Mouse (Mus musculus): ENCODE data around the gene Guca2a. TPM values are rescaled to one million over a fixed set of nuclear protein-coding genes. Genes with fewer than 3 reads are reported as not detected.

The Guca2a gene
- polyA plus RNA-seq, 1 experiment: not detected

DNA sequence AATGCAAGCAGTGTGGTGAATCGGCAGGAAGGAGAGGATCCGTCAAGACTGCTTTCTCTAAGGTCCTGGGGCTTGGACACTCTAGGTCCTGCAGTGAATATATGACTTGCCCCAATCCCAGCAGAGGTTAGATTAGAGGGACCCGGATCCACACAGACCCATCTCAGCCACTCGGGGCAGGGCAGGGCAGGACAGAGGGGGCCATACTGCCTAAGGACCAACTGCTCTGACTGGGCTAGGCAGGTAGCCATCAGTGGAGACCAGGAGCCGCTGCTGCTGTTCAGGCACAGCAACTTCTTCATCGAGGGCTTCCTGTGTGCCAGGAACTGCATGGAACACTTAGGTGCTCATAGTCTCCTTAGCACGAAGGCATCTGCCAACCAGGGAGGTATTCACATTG is 773 bp upstream of the Guca2a start:
- Histone ChIP-seq H3K4me3 (replicated peaks) (no peak overlapping the region), H3K9me3 (peaks cover 2% of the 10 kb centered on the region; the same call in 1 of the 2 replicates), H3K36me3 (replicated peaks; ENCODE audit: low read length) (peaks cover 15% of the 10 kb centered on the region), H3K4me1 (peaks cover 45% of the 10 kb centered on the region), H3K27me3 (replicated peaks) (peaks cover 48% of the 10 kb centered on the region)
- TF ChIP-seq FLI1 (IDR thresholded peaks at IDR 0.05; ENCODE audit: low read length): no peak
- no peak for TF ChIP-seq GATA1 (IDR thresholded peaks at IDR 0.05; ENCODE audit: borderline replicate concordance, low read length)

- no peak for TF ChIP-seq FLI1 (IDR thresholded peaks at IDR 0.05; ENCODE audit: low read length)
- no peak for TF ChIP-seq GATA1 (IDR thresholded peaks at IDR 0.05; ENCODE audit: borderline replicate concordance, low read length)
- peaks cover 48% of the 10 kb centered on the region for H3K27me3 ChIP-seq (replicated peaks)
- H3K36me3 ChIP-seq (replicated peaks; ENCODE audit: low read length): peaks cover 6% of the 10 kb centered on the region
- H3K4me1 ChIP-seq: peaks cover 33% of the 10 kb centered on the region
- peaks cover 8% of the 10 kb centered on the region for H3K9me3 ChIP-seq
- peak overlapping the region; percentile 1 for H3K4me3 ChIP-seq (replicated peaks)
Measured at GRCm38 (mm10) chr4:119637946-119638345, 442 bp downstream of the Guca2a start.

DNA sequence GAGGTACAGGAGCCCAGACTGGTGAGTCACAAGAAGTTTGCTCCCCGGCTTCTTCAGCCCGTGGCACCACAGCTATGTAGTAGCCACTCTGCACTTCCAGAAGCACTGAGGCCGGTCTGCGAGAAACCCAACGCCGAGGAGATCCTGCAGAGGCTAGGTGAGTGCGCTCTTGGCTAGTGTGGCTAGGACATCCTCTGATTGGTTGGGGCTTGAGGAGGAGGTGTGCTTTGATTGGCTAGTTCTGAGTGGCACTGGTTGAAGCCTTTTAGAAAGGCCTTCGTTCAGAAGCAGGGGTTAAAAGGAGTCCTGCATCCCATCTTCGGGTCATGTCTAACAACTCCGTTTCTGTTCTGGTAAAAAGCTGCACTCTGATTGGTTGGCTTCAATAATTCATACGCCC is 1.2 kb downstream of the Guca2a start:
- no peak overlapping the region for H3K4me3 ChIP-seq (replicated peaks)
- peaks cover 15% of the 10 kb centered on the region for H3K9me3 ChIP-seq

DNA sequence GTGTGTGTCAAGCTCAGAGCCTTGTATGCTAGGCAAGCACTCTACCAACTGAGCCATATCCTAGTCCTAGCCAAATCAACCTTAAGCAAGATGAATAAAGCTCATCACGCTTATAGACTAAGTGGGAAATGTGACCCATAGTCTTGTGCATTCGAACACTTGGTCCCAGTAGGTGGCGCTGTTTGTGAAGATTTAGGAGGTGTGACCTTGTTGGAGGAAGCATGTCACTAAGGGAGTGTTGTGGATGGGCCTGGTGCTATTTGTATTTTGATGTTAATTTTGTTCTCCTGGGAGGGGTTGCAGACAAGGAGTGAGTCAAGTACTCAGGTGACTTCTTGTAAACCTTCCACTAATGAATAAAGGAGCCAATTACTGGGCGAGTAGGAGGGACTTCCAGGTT is 5.2 kb downstream of the Guca2a start:
- H3K9me3 ChIP-seq: peaks cover 15% of the 10 kb centered on the region
- H3K4me1 ChIP-seq: peaks cover 8% of the 10 kb centered on the region
- H3K4me3 ChIP-seq (replicated peaks): no peak overlapping the region
- no peaks in the 10 kb centered on the region for H3K36me3 ChIP-seq (replicated peaks; ENCODE audit: low read length)
- no peak for TF ChIP-seq GATA1 (IDR thresholded peaks at IDR 0.05; ENCODE audit: borderline replicate concordance, low read length)
- no peak for TF ChIP-seq FLI1 (IDR thresholded peaks at IDR 0.05; ENCODE audit: low read length)
- H3K27me3 ChIP-seq (replicated peaks): peaks cover 31% of the 10 kb centered on the region

More for the DNA sequence above, 1.2 kb downstream of the Guca2a start:
- H3K4me1 ChIP-seq: peaks cover 26% of the 10 kb centered on the region
- TF ChIP-seq GATA1 (IDR thresholded peaks at IDR 0.05; ENCODE audit: borderline replicate concordance, low read length) (no peak), FLI1 (IDR thresholded peaks at IDR 0.05; ENCODE audit: low read length) (no peak)
- H3K27me3 ChIP-seq (replicated peaks): peaks cover 52% of the 10 kb centered on the region
- no peaks in the 10 kb centered on the region for H3K36me3 ChIP-seq (replicated peaks; ENCODE audit: low read length)

GRCm38 (mm10) chr4:119657011-119657410 is 19.5 kb downstream of the Guca2a start:
- peaks cover 27% of the 10 kb centered on the region for H3K9me3 ChIP-seq
- H3K4me3 ChIP-seq (replicated peaks): no peak overlapping the region
- H3K4me1 ChIP-seq: peaks cover 13% of the 10 kb centered on the region; the same call in 1 of the 2 replicates
- H3K27me3 ChIP-seq (replicated peaks): peaks cover 76% of the 10 kb centered on the region
- H3K36me3 ChIP-seq (replicated peaks; ENCODE audit: low read length): no peaks in the 10 kb centered on the region
- TF ChIP-seq FLI1 (IDR thresholded peaks at IDR 0.05; ENCODE audit: low read length): no peak

DNA sequence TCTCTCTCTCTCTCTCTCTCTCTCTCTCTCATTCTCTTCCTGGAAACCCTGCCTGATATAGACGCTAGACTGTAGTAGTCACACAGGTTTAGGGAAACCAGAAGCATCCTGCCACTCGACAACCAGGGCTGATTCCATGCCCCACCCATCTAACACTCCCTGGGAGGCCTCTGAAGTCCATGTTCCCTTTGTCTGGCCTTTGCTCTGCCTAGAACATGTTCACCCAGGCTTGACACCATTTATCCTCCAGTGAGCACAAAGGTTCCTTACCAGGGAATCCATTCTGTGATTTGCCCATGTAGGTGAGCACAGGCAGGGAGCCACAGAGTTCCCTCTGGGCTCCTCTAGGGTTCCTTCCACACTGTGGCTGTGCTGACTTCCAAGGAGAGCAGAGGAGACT is 20.7 kb downstream of the Guca2a start:
- H3K27me3 ChIP-seq (replicated peaks): peaks cover 77% of the 10 kb centered on the region
- TF ChIP-seq FLI1 (IDR thresholded peaks at IDR 0.05; ENCODE audit: low read length) (no peak), GATA1 (IDR thresholded peaks at IDR 0.05; ENCODE audit: borderline replicate concordance, low read length) (no peak)

DNA sequence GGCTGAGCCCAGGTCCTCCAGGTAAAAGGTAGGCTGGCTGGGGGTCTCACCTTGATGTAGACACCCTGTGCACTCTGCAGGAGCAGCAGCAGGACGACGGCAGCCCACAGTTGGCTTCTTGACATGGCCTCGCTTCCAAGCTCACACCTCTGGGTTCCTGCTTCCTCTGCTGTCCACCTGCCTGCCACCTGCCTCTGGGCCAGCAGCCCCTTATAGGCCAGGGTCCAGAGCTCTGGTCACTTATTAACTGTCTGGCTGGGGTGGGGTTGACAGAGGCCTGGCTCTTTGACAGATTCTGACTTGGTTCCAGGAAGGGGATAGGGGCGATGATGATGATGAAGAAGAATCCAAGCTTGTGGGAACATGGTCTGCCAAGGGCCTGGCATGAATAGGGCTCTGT is 21.2 kb downstream of the Guca2a start, which contains the start of gene Guca2b:
Guca2b (minus strand) TSS at position 224 of the 400 bp plus-strand sequence.
- peaks cover 16% of the 10 kb centered on the region for H3K9me3 ChIP-seq
- TF ChIP-seq FLI1 (IDR thresholded peaks at IDR 0.05; ENCODE audit: low read length) (no peak), GATA1 (IDR thresholded peaks at IDR 0.05; ENCODE audit: borderline replicate concordance, low read length) (no peak)

More for the DNA sequence above, 20.7 kb downstream of the Guca2a start:
- Histone ChIP-seq H3K36me3 (replicated peaks; ENCODE audit: low read length) (no peaks in the 10 kb centered on the region), H3K9me3 (peaks cover 21% of the 10 kb centered on the region), H3K4me1 (peaks cover 25% of the 10 kb centered on the region), H3K4me3 (replicated peaks) (no peak overlapping the region)

GRCm38 (mm10) chr4:119660007-119660406 is 22.5 kb downstream of the Guca2a start:
- no peak overlapping the region for H3K4me3 ChIP-seq (replicated peaks)
- H3K9me3 ChIP-seq: peaks cover 8% of the 10 kb centered on the region
- peaks cover 71% of the 10 kb centered on the region for H3K27me3 ChIP-seq (replicated peaks)
- TF ChIP-seq GATA1 (IDR thresholded peaks at IDR 0.05; ENCODE audit: borderline replicate concordance, low read length) (no peak), FLI1 (IDR thresholded peaks at IDR 0.05; ENCODE audit: low read length) (no peak)
- H3K36me3 ChIP-seq (replicated peaks; ENCODE audit: low read length): no peaks in the 10 kb centered on the region
- H3K4me1 ChIP-seq: peaks cover 28% of the 10 kb centered on the region

More for the DNA sequence above, 21.2 kb downstream of the Guca2a start, which contains the start of gene Guca2b:
- H3K4me3 ChIP-seq (replicated peaks): no peak within 1 kb of the TSS
- H3K36me3 ChIP-seq (replicated peaks; ENCODE audit: low read length): no peaks in the 10 kb centered on the region
- H3K27me3 ChIP-seq (replicated peaks): peaks cover 74% of the 10 kb centered on the region
- peaks cover 28% of the 10 kb centered on the region for H3K4me1 ChIP-seq

DNA sequence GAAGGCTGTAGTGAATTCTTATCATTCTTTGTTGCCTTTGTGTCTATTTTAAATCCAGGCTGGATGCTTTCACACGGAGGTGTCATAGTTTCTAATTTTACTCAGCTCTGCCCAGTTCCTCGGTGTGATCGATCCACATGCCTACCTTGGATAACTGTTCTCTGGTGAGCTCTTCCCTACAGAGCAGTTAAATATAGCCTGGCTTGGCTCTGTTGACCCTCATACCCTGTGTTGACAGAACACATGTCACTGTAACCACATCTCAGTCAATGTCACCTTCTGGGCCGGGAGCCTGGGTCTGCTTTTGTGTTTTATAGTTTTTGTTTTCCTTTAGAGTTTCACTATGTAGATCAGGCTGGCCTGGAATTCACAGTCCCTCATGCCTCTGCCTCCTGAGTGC is 24.6 kb downstream of the Guca2a start:
- no peaks in the 10 kb centered on the region for H3K36me3 ChIP-seq (replicated peaks; ENCODE audit: low read length)

GRCm38 (mm10) chr4:119662976-119663375 is 25.5 kb downstream of the Guca2a start:
- no peaks in the 10 kb centered on the region for H3K9me3 ChIP-seq
- peaks cover 35% of the 10 kb centered on the region for H3K4me1 ChIP-seq
- peaks cover 59% of the 10 kb centered on the region for H3K27me3 ChIP-seq (replicated peaks)
- H3K4me3 ChIP-seq (replicated peaks): peak overlapping the region; percentile 54
- no peaks in the 10 kb centered on the region for H3K36me3 ChIP-seq (replicated peaks; ENCODE audit: low read length)
- TF ChIP-seq GATA1 (IDR thresholded peaks at IDR 0.05; ENCODE audit: borderline replicate concordance, low read length) (no peak), FLI1 (IDR thresholded peaks at IDR 0.05; ENCODE audit: low read length) (no peak)

More for the DNA sequence above, 24.6 kb downstream of the Guca2a start:
- no peaks in the 10 kb centered on the region for H3K9me3 ChIP-seq
- TF ChIP-seq GATA1 (IDR thresholded peaks at IDR 0.05; ENCODE audit: borderline replicate concordance, low read length): no peak
- no peak for TF ChIP-seq FLI1 (IDR thresholded peaks at IDR 0.05; ENCODE audit: low read length)
- H3K4me3 ChIP-seq (replicated peaks): no peak overlapping the region
- H3K27me3 ChIP-seq (replicated peaks): peaks cover 62% of the 10 kb centered on the region
- peaks cover 28% of the 10 kb centered on the region for H3K4me1 ChIP-seq

Data from megakaryocyte, embryonic 14.5 days (primary cell).